Comparison of ENCODE assay signal across 8 mouse cellular contexts in genomic region chr2:53204373-53205274, GRCm38 (mm10). TPM values are rescaled to one million over a fixed set of nuclear protein-coding genes. Genes with fewer than 3 reads are reported as not detected.
A peak's percentile ranks its signal among the peaks of the same experiment; 100 is the strongest.
DNase-seq lines count a peak whose midpoint lies in the region; ATAC-seq lines count a peak whose summit lies in the region.
"Had no signal": no experiment of that assay in that cellular context is flagged by ENCODE, and none has a peak within 500 bp of the region (broad histone marks: within the 10 kb centered on the region; RNA-seq: fewer than 3 reads in every experiment).

No protein-coding gene starts in this region.

- no peaks in the 10 kb centered on the region for H3K9me3 ChIP-seq in liver, embryonic 11.5 days (ENCODE audit: control insufficient read depth, low read length)
- H3K9me3 ChIP-seq in forebrain, embryonic 16.5 days (ENCODE audit: control insufficient read depth, low read length): no peaks in the 10 kb centered on the region
- H3K9me3 ChIP-seq: embryonic facial prominence, embryonic 13.5 days had no signal

- no peak overlapping the region for H3K4me2 ChIP-seq in liver, embryonic 11.5 days
- no peak overlapping the region for H3K4me2 ChIP-seq in forebrain, embryonic 16.5 days (ENCODE audit: low read length)
- H3K4me2 ChIP-seq: embryonic facial prominence, embryonic 13.5 days had no signal

- no peak overlapping the region; the same call in 1 of the 2 replicates for H3K9ac ChIP-seq in liver, embryonic 11.5 days (ENCODE audit: low read depth, low read length)
- no peak overlapping the region for H3K9ac ChIP-seq in forebrain, embryonic 16.5 days (replicated peaks; ENCODE audit: low read depth, low read length)
- H3K9ac ChIP-seq: embryonic facial prominence, embryonic 13.5 days had no signal

- H3K36me3 ChIP-seq in liver, embryonic 11.5 days (ENCODE audit: control insufficient read depth, insufficient read depth, low read length): peaks cover 14% of the 10 kb centered on the region; the same call in 1 of the 2 replicates
- peaks cover 3% of the 10 kb centered on the region; the same call in 1 of the 2 replicates for H3K36me3 ChIP-seq in forebrain, embryonic 16.5 days (ENCODE audit: control insufficient read depth, insufficient read depth)

- 0 out of 2 replicates have a peak, but pooled peaks have one; percentile 53 for ATAC-seq in liver, embryonic 11.5 days (replicated peaks; ENCODE audit: low FRiP score)
- peak; percentile 77 for ATAC-seq in forebrain, embryonic 16.5 days

- no peaks in the 10 kb centered on the region for H3K27me3 ChIP-seq in liver, embryonic 11.5 days (replicated peaks; ENCODE audit: control insufficient read depth, insufficient read depth, low read length)
- H3K27me3 ChIP-seq in forebrain, embryonic 16.5 days (replicated peaks; ENCODE audit: control insufficient read depth, insufficient read depth, low read length): no peaks in the 10 kb centered on the region
- H3K27me3 ChIP-seq: embryonic facial prominence, embryonic 13.5 days had no signal

- WGBS in liver, embryonic 11.5 days: 76% methylated on average over 5 of the region's 5 CpGs
- WGBS in forebrain, embryonic 16.5 days: 65% methylated on average over 5 of the region's 5 CpGs

- no peak for DNase-seq in liver, embryonic 11.5 days (ENCODE audit: low spot score)
- DNase-seq in liver: no peak
- peak; percentile 65 for DNase-seq in adrenal gland, adult 8-10 months
- DNase-seq in retina, adult 2 months (ENCODE audit: low read depth, low spot score): peak; percentile 16
- no peak for DNase-seq in cerebellum, adult 11 months
- no peak for DNase-seq in urinary bladder, postnatal 4 days (ENCODE audit: low spot score in 2 of 2)

- no peak overlapping the region for H3K4me3 ChIP-seq in liver, embryonic 11.5 days (ENCODE audit: low read depth, low read length)
- H3K4me3 ChIP-seq in forebrain, embryonic 16.5 days (replicated peaks; ENCODE audit: low read length): no peak overlapping the region
- H3K4me3 ChIP-seq: embryonic facial prominence, embryonic 13.5 days had no signal

- no peak overlapping the region for H3K27ac ChIP-seq in liver, embryonic 11.5 days (ENCODE audit: low read depth, low read length)
- H3K27ac ChIP-seq in forebrain, embryonic 16.5 days (ENCODE audit: low read length): no peak overlapping the region
- H3K27ac ChIP-seq: embryonic facial prominence, embryonic 13.5 days had no signal

- no peaks in the 10 kb centered on the region for H3K4me1 ChIP-seq in liver, embryonic 11.5 days (replicated peaks; ENCODE audit: control insufficient read depth, insufficient read depth, low read length)
- no peaks in the 10 kb centered on the region for H3K4me1 ChIP-seq in forebrain, embryonic 16.5 days (replicated peaks; ENCODE audit: control insufficient read depth, insufficient read depth, low read length)
- H3K4me1 ChIP-seq: embryonic facial prominence, embryonic 13.5 days had no signal

RNA-seq across cellular contexts. Expression of gene Arl6ip6, which starts 13.1 kb away (rescaled TPM):
- 48.0 and 52.3 TPM in 2 replicates for polyA plus RNA-seq in liver, embryonic 11.5 days (2014; fragmentation: Nextera tagmentation; extraction: Ambion mirVana)
- 10 to 100 TPM; 19.2 to 27.1 (median 21.4) TPM for total RNA-seq in adrenal gland, adult 8-10 months (2022)
- polyA plus RNA-seq in forebrain, embryonic 16.5 days (2015; fragmentation: Nextera tagmentation; extraction: Ambion mirVana): 51.4 and 62.4 TPM in 2 replicates

RNA-seq across cellular contexts. Expression of gene Prpf40a, which starts 13.5 kb away (rescaled TPM):
- 136 and 154 TPM in 2 replicates for polyA plus RNA-seq in liver, embryonic 11.5 days (2014; fragmentation: Nextera tagmentation; extraction: Ambion mirVana)
- 10 to 100 TPM; 76.1 to 81.2 (median 76.7) TPM for total RNA-seq in adrenal gland, adult 8-10 months (2022)
- polyA plus RNA-seq in forebrain, embryonic 16.5 days (2015; fragmentation: Nextera tagmentation; extraction: Ambion mirVana): 122 and 131 TPM in 2 replicates

Comparison
In these comparisons a context has a peak if more than half of its experiments do, and no peak if none do; other contexts are left out.
1. DNase-seq: peak in adrenal gland, adult 8-10 months (single experiment) and retina, adult 2 months (single experiment); none in liver, embryonic 11.5 days (single experiment), liver (single experiment), cerebellum, adult 11 months (single experiment) and urinary bladder, postnatal 4 days (0 of 2).